Mouse (Mus musculus) neural tube, embryonic 15.5 days (tissue): ENCODE measurements around the gene Relb. TPM values are rescaled to one million over a fixed set of nuclear protein-coding genes. Genes with fewer than 3 reads are reported as not detected.
A peak's percentile ranks its signal among the peaks of the same experiment; 100 is the strongest.

Source experiments
- ATAC-seq: fragments of 200-750 bp; cut with Nextera tagmentation; 2 replicates; pipeline ENCODE4 v1.8.0; 2017; ENCODE audit warnings: mild to moderate bottlenecking, moderate TSS enrichment, moderate library complexity; ENCODE audit not compliant: low FRiP score
- H3K27ac ChIP-seq: fragments of 300-500 bp; sonication (generic); replicated peaks from 2 replicates; pipeline ENCODE4 v1.5.1; 2015; ENCODE audit warnings: mild to moderate bottlenecking, inconsistent platforms
- H3K27me3 ChIP-seq: fragments of 300-500 bp; sonication (generic); replicated peaks from 2 replicates; pipeline ENCODE4 v1.6.1; 2015; ENCODE audit warnings: inconsistent platforms
- H3K36me3 ChIP-seq: fragments of 300-500 bp; sonication (generic); 2 replicates; pipeline ENCODE4 v1.6.1; 2015; ENCODE audit warnings: inconsistent platforms
- H3K4me1 ChIP-seq: fragments of 300-500 bp; sonication (generic); 2 replicates; pipeline ENCODE4 v1.6.1; 2015; ENCODE audit warnings: inconsistent platforms
- H3K4me2 ChIP-seq: fragments of 300-500 bp; sonication (generic); 2 replicates; pipeline ENCODE4 v1.6.1; 2015; ENCODE audit warnings: inconsistent platforms, mild to moderate bottlenecking, moderate library complexity
- H3K4me3 ChIP-seq: fragments of 300-500 bp; sonication (generic); replicated peaks from 2 replicates; pipeline ENCODE4 v1.5.1; 2015; ENCODE audit warnings: mild to moderate bottlenecking, inconsistent platforms
- H3K9ac ChIP-seq: fragments of 300-500 bp; sonication (generic); replicated peaks from 2 replicates; pipeline ENCODE4 v1.6.1; 2015; ENCODE audit warnings: mild to moderate bottlenecking, inconsistent platforms
- H3K9me3 ChIP-seq: fragments of 300-500 bp; sonication (generic); replicated peaks from 2 replicates; pipeline ENCODE4 v1.6.1; 2016; ENCODE audit warnings: inconsistent platforms
- whole genome bisulfite sequencing: fragments of 180-500 bp; shearing (Covaris S2); methylation state at CpG from one replicate; pipeline ENCODE4 v1.1.7; 2015; ENCODE audit warnings: mixed read lengths; 5-methylcytosine and 5-hydroxymethylcytosine counted together
- polyA plus RNA-seq: library from polyadenylated mRNA; unstranded; fragments of >200 nt; fragmentation: Nextera tagmentation; extraction: Ambion mirVana; gene quantifications from 2 replicates; pipeline ENCODE4 v1.2.1, GENCODE M21; 2015

Relb gene
- polyA plus RNA-seq, 1 experiment from 2014 or later = 9.6 TPM

GRCm38 (mm10) chr7:19561765-19562642, 67.2 kb downstream of the Relb start:
- Histone ChIP-seq H3K36me3 (peaks cover 20% of the 10 kb centered on the region), H3K27me3 (no peaks in the 10 kb centered on the region), H3K27ac (peak overlapping the region; percentile 95), H3K4me2 (peak overlapping the region; percentile 98), H3K9ac (peak overlapping the region; percentile 86), H3K4me3 (peak overlapping the region; percentile 79), H3K4me1 (peaks cover 56% of the 10 kb centered on the region), H3K9me3 (no peaks in the 10 kb centered on the region)
- WGBS = under 1% methylated on average over 101 of the region's 102 CpGs
- peak; percentile 93 for ATAC-seq

- Histone ChIP-seq H3K9me3 (no peaks in the 10 kb centered on the region), H3K36me3 (peaks cover 20% of the 10 kb centered on the region), H3K27ac (peak overlapping the region; percentile 95), H3K4me2 (peak overlapping the region; percentile 98), H3K9ac (peak overlapping the region; percentile 86), H3K4me1 (peaks cover 62% of the 10 kb centered on the region), H3K27me3 (no peaks in the 10 kb centered on the region), H3K4me3 (peak overlapping the region; percentile 79)
- WGBS = under 1% methylated on average over 11 of the region's 11 CpGs
- no peak for ATAC-seq
These were observed 67.8 kb downstream of the Relb start for GRCm38 (mm10) chr7:19561431-19561764.

GRCm38 (mm10) chr7:19560491-19561260, 68.6 kb downstream of the Relb start:
- Histone ChIP-seq H3K4me3 (peak overlapping the region; percentile 79), H3K9me3 (no peaks in the 10 kb centered on the region), H3K27ac (peak overlapping the region; percentile 95), H3K27me3 (no peaks in the 10 kb centered on the region), H3K36me3 (peaks cover 19% of the 10 kb centered on the region), H3K4me2 (peak overlapping the region; percentile 98), H3K9ac (peak overlapping the region; percentile 86), H3K4me1 (peaks cover 65% of the 10 kb centered on the region)
- WGBS = 32% methylated on average over 11 of the region's 11 CpGs
- no peak for ATAC-seq

- ATAC-seq = no peak
- WGBS = 39% methylated on average over 2 of the region's 2 CpGs
- Histone ChIP-seq H3K4me2 (peak overlapping the region; percentile 98), H3K4me1 (peaks cover 69% of the 10 kb centered on the region), H3K9ac (peak overlapping the region; percentile 32; the same call in 1 of the 2 replicates), H3K27ac (no peak overlapping the region), H3K9me3 (no peaks in the 10 kb centered on the region), H3K36me3 (0 out of 2 replicates have a peak, but pooled peaks cover 10% of the 10 kb centered on the region), H3K4me3 (0 out of 2 replicates have a peak overlapping the region, but pooled peaks have one; percentile 4), H3K27me3 (no peaks in the 10 kb centered on the region)
These were observed 70.3 kb downstream of the Relb start for GRCm38 (mm10) chr7:19558965-19559364.

- Histone ChIP-seq H3K9me3 (no peaks in the 10 kb centered on the region), H3K36me3 (peaks cover 14% of the 10 kb centered on the region; the same call in 1 of the 2 replicates), H3K4me3 (no peak overlapping the region), H3K27me3 (no peaks in the 10 kb centered on the region), H3K4me1 (peaks cover 63% of the 10 kb centered on the region), H3K9ac (peak overlapping the region; percentile 32), H3K4me2 (peak overlapping the region; percentile 98), H3K27ac (no peak overlapping the region)
- ATAC-seq = no peak
- 96% methylated on average over 6 of the region's 6 CpGs for WGBS
These were observed 71.0 kb downstream of the Relb start for GRCm38 (mm10) chr7:19557982-19558900.

- H3K27me3 ChIP-seq = no peaks in the 10 kb centered on the region
These were observed 72.2 kb downstream of the Relb start for GRCm38 (mm10) chr7:19557086-19557485.

More at GRCm38 (mm10) chr7:19557086-19557485, 72.2 kb downstream of the Relb start:
- H3K4me2 ChIP-seq = no peak overlapping the region
- no peak for ATAC-seq
- H3K4me1 ChIP-seq = peaks cover 63% of the 10 kb centered on the region
- no peaks in the 10 kb centered on the region for H3K9me3 ChIP-seq
- H3K4me3 ChIP-seq = no peak overlapping the region
- H3K9ac ChIP-seq = no peak overlapping the region
- WGBS = 100% methylated on average over 2 of the region's 2 CpGs
- H3K27ac ChIP-seq = no peak overlapping the region
- H3K36me3 ChIP-seq = peaks cover 18% of the 10 kb centered on the region; the same call in 1 of the 2 replicates

Other genes with a start within 250 kb of the Relb start
- 21.6 and 22.2 TPM in 2 replicates for gene Ercc2, start 247.4 kb downstream of the Relb start, polyA plus RNA-seq
- gene Klc3, start 225.3 kb downstream of the Relb start, polyA plus RNA-seq = 1.2 and 4.0 TPM in 2 replicates
- 16.6 and 38.6 TPM in 2 replicates for gene Ckm, start 224.7 kb downstream of the Relb start, polyA plus RNA-seq
- 15.4 and 16.5 TPM in 2 replicates for gene Mark4, start 170.6 kb downstream of the Relb start, polyA plus RNA-seq
- gene Exoc3l2, start 166.1 kb downstream of the Relb start, polyA plus RNA-seq = 1.5 and 1.8 TPM in 2 replicates
- gene Bloc1s3, start 121.1 kb downstream of the Relb start, polyA plus RNA-seq = 3.9 and 5.0 TPM in 2 replicates
- gene Trappc6a, start 121.0 kb downstream of the Relb start, polyA plus RNA-seq = 39.2 and 58.6 TPM in 2 replicates
- 1.2 and 1.5 TPM in 2 replicates for gene Nkpd1, start 111.6 kb downstream of the Relb start, polyA plus RNA-seq
- gene Ppp1r37, start 66.4 kb downstream of the Relb start, polyA plus RNA-seq = 41.0 and 42.3 TPM in 2 replicates
- 0.23 and 0.61 TPM in 2 replicates for gene Zfp296, start 52.2 kb downstream of the Relb start, polyA plus RNA-seq
- gene Gemin7, start 51.8 kb downstream of the Relb start, polyA plus RNA-seq = 145 and 154 TPM in 2 replicates
- 51.0 and 61.5 TPM in 2 replicates for gene Clasrp, start 25.0 kb downstream of the Relb start, polyA plus RNA-seq
- 128 and 140 TPM in 2 replicates for gene Clptm1, start 35.6 kb upstream of the Relb start, polyA plus RNA-seq
- gene Apoc2, start 48.5 kb upstream of the Relb start, polyA plus RNA-seq = 1.8 TPM in 2 replicates
- not detected in 2 replicates for gene Gm44805, start 52.0 kb upstream of the Relb start, polyA plus RNA-seq
- gene Apoc4, start 52.0 kb upstream of the Relb start, polyA plus RNA-seq = 0.38 and 0.75 TPM in 2 replicates
- 6.5 and 7.3 TPM in 2 replicates for gene Apoc1, start 63.2 kb upstream of the Relb start, polyA plus RNA-seq
- 643 and 683 TPM in 2 replicates for gene Apoe, start 69.8 kb upstream of the Relb start, polyA plus RNA-seq
- gene Tomm40, start 86.0 kb upstream of the Relb start, polyA plus RNA-seq = 155 and 171 TPM in 2 replicates
- 56.5 and 68.7 TPM in 2 replicates for gene Nectin2, start 121.0 kb upstream of the Relb start, polyA plus RNA-seq
- 26.3 and 37.0 TPM in 2 replicates for gene Bcam, start 141.6 kb upstream of the Relb start, polyA plus RNA-seq
- 0.69 and 2.2 TPM in 2 replicates for gene Cblc, start 167.4 kb upstream of the Relb start, polyA plus RNA-seq
- gene Bcl3, start 193.3 kb upstream of the Relb start, polyA plus RNA-seq = 1.2 and 5.2 TPM in 2 replicates
- 14.3 and 17.3 TPM in 2 replicates for gene Gm19345, start 222.6 kb upstream of the Relb start, polyA plus RNA-seq
- gene Ceacam16, start 231.9 kb upstream of the Relb start, polyA plus RNA-seq = 0.69 and 1.2 TPM in 2 replicates